Mouse (Mus musculus) brain, embryonic 14.5 days (tissue): ENCODE results near the gene AU018091.
"Not testable (repeated sequence)": the region's sequence is repeated elsewhere in the genome, so short reads cannot be mapped to it uniquely, and the experiment has no call there.

Experiments
- CTCF ChIP-seq: fragments of 200-500 bp; IDR thresholded peaks from 2 replicates; pipeline ENCODE4 v1.5.1; 2012; ENCODE audit warnings: inconsistent platforms, mild to moderate bottlenecking, moderate library complexity, borderline replicate concordance; ENCODE audit not compliant: insufficient read depth, insufficient read length; ENCODE audit errors: extremely low read depth
- POLR2A ChIP-seq: fragments of 200-500 bp; IDR thresholded peaks from 2 replicates; pipeline ENCODE4 v1.6.1; 2012; ENCODE audit warnings: mild to moderate bottlenecking, inconsistent platforms, borderline replicate concordance; ENCODE audit not compliant: poor library complexity, insufficient read depth, insufficient read length, severe bottlenecking; ENCODE audit errors: extremely low read depth

DNA sequence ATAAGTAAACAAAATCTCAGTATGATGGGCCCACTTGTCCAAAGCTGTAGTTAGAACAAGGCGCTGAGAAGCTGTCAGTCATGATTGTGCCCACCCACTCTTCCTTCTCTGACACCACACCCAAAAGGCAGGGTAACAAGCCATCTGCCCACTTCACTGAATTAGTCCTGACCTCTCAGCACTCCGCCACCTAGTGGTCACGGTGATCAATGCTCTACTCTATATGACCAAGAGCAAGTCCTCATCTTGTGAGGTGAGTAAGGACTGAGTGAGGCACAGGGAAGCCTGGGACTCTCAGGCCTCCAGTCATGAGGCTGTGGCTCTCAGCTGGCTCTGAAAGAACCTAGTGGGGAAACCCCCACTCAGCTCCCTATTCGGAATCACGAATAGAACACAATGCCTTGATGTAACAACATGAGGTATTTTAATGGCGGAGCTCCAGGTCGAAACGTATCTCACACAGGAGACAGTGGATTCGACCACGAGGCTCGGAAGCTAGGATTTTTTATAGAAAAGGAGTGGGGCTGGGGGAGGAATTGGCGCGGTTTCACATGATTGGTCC is 62.4 kb downstream of the AU018091 start:
- TF ChIP-seq CTCF, POLR2A: not testable (repeated sequence)
